Mouse (Mus musculus) gastrocnemius, postnatal 25 days (tissue): ENCODE results near the gene Zfp988. TPM values are rescaled to one million over a fixed set of nuclear protein-coding genes. Genes with fewer than 3 reads are reported as not detected.
"Not testable (repeated sequence)": the region's sequence is repeated elsewhere in the genome, so short reads cannot be mapped to it uniquely, and the experiment has no call there.

ENCODE experiments used
- DNase-seq: peaks from one replicate; pipeline ENCODE4 v3.0.0; 2022
- long read RNA-seq, 2 experiments: library from polyadenylated mRNA; stranded (forward); transcript quantifications; one replicate each; pipeline ENCODE4 v2.0.0; 2021
- total RNA-seq, 2 experiments: library from RNA; stranded (reverse); gene quantifications; 1 replicate in 1 of 2; 2 replicates in 1 of 2; pipeline ENCODE4 v1.2.3; 2021

Zfp988 gene
- total RNA-seq, result not detected
- long read RNA-seq, experiment 1, result 0 reads
- long read RNA-seq, experiment 2, result 0 reads

GRCm38 (mm10) chr4:147305436-147305835 lies at the start of gene Zfp988:
Gene Zfp988, plus strand, starts transcription at chr4:147305674.
- not testable (repeated sequence) for DNase-seq

- not testable (repeated sequence) for DNase-seq
Observed at GRCm38 (mm10) chr4:147262708-147263107, 42.8 kb upstream of the Zfp988 start.

- DNase-seq, result not testable (repeated sequence)
Observed at GRCm38 (mm10) chr4:147267302-147267701, 38.2 kb upstream of the Zfp988 start.

GRCm38 (mm10) chr4:147268735-147269134 lies 36.7 kb upstream of the Zfp988 start:
- peak; percentile 5 for DNase-seq

- not testable (repeated sequence) for DNase-seq
Observed at GRCm38 (mm10) chr4:147270026-147270425, 35.4 kb upstream of the Zfp988 start.

GRCm38 (mm10) chr4:147271601-147272000 lies 33.9 kb upstream of the Zfp988 start:
- DNase-seq, result not testable (repeated sequence)

GRCm38 (mm10) chr4:147275021-147275772 lies 30.3 kb upstream of the Zfp988 start:
- DNase-seq, result peak; percentile 7

GRCm38 (mm10) chr4:147275773-147276140 lies 29.7 kb upstream of the Zfp988 start:
- peak; percentile 5 for DNase-seq

GRCm38 (mm10) chr4:147280406-147280805 lies 25.1 kb upstream of the Zfp988 start:
- peak; percentile 5 for DNase-seq

GRCm38 (mm10) chr4:147298585-147298984 lies 6.9 kb upstream of the Zfp988 start:
- DNase-seq, result not testable (repeated sequence)

- DNase-seq, result not testable (repeated sequence)
Observed at GRCm38 (mm10) chr4:147302375-147302774, 3.1 kb upstream of the Zfp988 start.

GRCm38 (mm10) chr4:147335036-147335690 lies 29.7 kb downstream of the Zfp988 start:
- peak; percentile 2 for DNase-seq

- DNase-seq, result peak; percentile 14
Observed at GRCm38 (mm10) chr4:147335691-147336367, 30.4 kb downstream of the Zfp988 start.

- peak; percentile 19 for DNase-seq
Observed at GRCm38 (mm10) chr4:147336368-147337195, 31.1 kb downstream of the Zfp988 start.

- peak; percentile 4 for DNase-seq
Observed at GRCm38 (mm10) chr4:147337520-147337919, 32.0 kb downstream of the Zfp988 start.

GRCm38 (mm10) chr4:147338032-147338610 lies 32.6 kb downstream of the Zfp988 start:
- peak; percentile 12 for DNase-seq

- peak; percentile 3 for DNase-seq
Observed at GRCm38 (mm10) chr4:147338706-147339105, 33.2 kb downstream of the Zfp988 start.

GRCm38 (mm10) chr4:147339601-147340219 lies 34.2 kb downstream of the Zfp988 start:
- peak; percentile 13 for DNase-seq

GRCm38 (mm10) chr4:147340236-147340635 lies 34.8 kb downstream of the Zfp988 start:
- peak; percentile 5 for DNase-seq

GRCm38 (mm10) chr4:147340876-147341275 lies 35.4 kb downstream of the Zfp988 start:
- peak; percentile 7 for DNase-seq
